Mouse (Mus musculus) adrenal gland, adult 2 months (tissue): ENCODE results near the gene Cers6. TPM values are rescaled to one million over a fixed set of nuclear protein-coding genes. Genes with fewer than 3 reads are reported as not detected.

Experiments
- DNase-seq: peaks from one replicate; pipeline ENCODE4 v3.0.0; 2021
- polyA plus RNA-seq: library from polyadenylated mRNA; depleted of rRNA; stranded (reverse); fragments of >200 nt; gene quantifications from 2 replicates; pipeline ENCODE4 v1.2.3, GENCODE M21; 2012
- total RNA-seq, 2 experiments: library from RNA; stranded (reverse); gene quantifications; 2 replicates each; pipeline ENCODE4 v1.2.3; 2021

The Cers6 gene
- total and polyA plus RNA-seq, 3 experiments, result 0.94 to 5.3 (median 4.3) TPM

GRCm38 (mm10) chr2:69015822-69016221 lies 154.6 kb downstream of the Cers6 start:
- no peak for DNase-seq

DNA sequence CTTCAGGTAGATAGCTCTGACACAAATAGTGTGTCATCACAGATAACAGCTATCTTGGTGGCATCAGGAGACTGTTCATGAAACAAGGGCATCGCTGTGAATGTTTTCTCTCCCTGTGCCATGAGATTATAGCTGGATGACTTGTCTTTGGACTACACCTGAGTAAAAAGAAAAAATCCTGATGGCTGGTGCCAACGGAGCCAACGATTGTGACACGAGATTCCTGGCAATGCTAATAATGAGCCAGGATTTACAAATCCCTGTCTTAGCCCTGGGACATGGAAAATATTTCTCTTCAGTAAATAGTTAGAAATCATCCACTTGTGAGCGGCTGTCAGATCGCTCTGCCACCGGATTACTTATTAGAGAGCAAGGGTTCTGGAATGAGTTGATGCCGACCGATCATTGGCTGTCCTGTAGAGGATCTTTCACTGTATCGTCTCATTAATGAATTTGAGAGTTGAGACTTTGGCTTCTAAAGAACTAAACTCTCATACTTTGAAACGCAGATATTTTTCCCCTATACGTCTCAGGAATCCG lies 157.9 kb downstream of the Cers6 start:
- DNase-seq, result no peak

GRCm38 (mm10) chr2:69019821-69020489 lies 158.7 kb downstream of the Cers6 start:
- DNase-seq, result no peak

DNA sequence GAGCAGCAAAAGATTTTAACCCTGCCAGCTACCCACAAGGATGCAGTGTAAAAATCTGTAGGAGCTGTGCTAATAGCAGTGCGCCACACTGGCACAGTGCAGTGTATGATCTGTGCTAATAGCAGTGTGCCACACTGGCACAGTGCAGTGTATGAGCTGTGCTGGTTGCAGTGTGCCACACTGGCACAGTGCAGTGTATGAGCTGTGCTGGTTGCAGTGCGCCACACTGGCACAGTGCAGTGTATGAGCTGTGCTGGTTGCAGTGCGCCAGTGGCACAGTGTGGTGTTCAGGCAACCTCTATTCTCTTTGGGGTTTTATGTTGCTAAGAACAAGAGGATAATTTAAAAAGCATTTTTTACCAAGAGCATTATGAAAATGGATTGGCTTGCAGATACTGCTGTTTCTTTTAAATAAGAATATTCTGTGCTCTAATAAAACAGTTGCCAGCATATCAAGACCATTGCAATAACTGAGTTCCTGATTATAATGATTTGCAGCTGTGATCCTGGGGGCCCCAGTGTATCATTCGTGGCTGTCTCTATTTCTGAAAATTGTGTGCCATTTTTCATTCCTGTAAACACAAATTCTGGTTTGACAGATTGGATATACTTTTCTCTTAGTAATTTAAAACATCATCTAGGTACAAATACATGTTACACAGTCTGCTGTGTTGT lies 159.5 kb downstream of the Cers6 start:
- no peak for DNase-seq

DNA sequence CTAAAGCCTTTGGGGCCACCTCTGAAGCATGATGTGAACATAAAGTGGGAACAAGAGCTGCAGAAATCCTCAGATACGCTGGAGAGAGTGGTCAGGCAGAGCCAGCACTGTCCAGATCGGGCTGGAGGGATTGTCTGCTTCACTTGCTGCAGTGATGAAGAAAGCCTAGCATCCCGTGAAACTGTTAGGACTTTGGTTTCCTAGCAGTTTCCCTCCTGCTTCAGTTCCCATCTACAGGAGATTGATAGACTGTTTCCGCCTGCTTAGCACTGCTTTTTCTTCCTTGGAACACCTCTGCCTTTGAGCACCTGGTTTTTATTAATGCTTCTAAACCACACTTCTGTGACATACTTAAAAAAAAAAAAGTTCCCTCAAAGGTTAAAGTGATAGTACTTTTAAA lies 160.3 kb downstream of the Cers6 start:
- DNase-seq, result no peak

GRCm38 (mm10) chr2:69024856-69025255 lies 163.6 kb downstream of the Cers6 start:
- DNase-seq, result no peak

DNA sequence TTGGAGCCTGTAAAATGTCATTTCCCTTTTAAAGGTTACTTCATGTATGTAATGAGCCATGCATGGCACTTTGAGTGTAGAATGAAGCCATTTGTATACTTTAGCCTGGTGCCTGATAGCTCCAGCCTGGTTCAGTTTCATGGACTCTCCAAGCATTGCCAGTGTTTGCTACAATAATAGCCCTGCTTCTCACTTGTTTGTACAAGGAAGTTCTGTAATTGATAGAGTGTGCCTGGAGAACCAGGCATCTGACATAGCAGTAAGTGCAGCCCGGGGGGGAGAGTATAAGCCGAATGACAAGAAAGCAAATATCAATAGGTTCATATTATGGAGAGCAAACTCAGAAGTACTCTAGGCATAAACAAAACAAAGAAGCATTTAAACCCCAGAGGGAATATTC lies 171.3 kb downstream of the Cers6 start:
- no peak for DNase-seq

- no peak for DNase-seq
Measured at GRCm38 (mm10) chr2:69035457-69035856, 174.2 kb downstream of the Cers6 start.

GRCm38 (mm10) chr2:69037362-69037761 lies 176.1 kb downstream of the Cers6 start:
- no peak for DNase-seq

DNA sequence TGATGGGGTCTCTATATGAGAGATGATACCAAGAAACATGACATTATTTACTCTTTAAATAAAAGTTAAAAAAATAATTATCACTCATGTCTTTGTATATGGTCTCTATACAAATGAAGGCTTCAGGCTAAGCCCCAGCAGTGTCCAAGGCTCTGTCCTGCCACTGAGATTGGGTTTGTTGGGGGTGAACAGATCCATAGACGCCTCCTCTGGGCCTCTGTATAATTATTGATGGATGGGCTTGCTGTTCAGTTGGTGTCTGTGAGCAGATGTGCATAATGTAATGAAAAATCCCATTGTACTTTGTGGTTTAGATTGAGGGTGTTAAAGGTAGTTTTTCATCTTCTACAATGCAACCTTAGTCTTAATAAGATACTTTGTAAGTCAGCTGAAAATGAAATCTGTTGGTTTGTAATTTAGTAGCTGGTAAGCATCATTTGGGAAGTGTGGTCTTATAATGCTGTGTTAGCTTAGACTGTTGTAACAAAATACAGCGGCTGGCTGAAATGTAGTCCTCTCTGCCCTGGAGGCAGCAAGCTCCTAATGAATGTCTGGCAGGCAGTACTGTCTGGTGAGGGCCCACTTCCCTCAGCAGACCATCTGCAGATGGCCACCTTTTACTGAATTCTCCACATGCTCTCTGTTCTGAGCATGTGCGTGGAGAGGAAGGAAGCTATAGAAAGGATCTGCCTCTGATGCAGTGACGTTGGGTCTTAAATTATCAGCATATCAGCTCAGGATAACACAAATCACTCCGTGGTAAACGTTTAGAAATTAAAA lies 181.3 kb downstream of the Cers6 start:
- no peak for DNase-seq

DNA sequence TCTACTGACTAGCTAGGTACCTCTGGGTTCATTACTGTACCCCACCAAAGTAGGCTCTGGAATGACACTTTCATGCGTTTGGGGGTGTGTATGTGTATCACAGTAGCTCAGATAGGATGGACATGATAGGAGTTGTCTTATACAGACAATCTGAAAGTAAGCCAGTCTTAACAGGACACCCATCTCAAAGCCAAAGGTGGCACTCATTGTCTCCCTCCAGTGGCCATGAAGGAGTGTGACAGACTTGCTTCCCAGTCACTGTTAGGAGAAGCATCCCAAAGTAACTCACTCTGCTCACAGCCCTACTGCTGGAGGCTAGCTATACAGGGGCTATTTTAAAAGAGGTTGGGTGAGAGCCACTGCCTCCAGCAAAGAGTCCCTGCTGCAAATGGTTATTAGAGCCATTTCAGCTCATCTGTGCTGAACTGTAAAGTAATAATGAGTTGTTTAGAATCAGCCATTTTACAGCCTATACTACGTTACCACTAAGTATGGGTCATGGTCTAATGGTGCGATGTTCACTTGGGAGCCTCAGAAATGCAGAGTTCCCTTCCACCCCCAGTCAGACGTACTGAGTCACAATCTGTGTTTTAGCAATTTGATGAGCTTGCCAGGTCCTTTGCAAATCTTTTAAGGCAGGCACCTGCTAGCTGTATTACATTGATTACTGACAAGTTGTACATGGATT lies 182.3 kb downstream of the Cers6 start:
- DNase-seq, result peak; percentile 24

GRCm38 (mm10) chr2:69045926-69046325 lies 184.7 kb downstream of the Cers6 start:
- DNase-seq, result no peak

DNA sequence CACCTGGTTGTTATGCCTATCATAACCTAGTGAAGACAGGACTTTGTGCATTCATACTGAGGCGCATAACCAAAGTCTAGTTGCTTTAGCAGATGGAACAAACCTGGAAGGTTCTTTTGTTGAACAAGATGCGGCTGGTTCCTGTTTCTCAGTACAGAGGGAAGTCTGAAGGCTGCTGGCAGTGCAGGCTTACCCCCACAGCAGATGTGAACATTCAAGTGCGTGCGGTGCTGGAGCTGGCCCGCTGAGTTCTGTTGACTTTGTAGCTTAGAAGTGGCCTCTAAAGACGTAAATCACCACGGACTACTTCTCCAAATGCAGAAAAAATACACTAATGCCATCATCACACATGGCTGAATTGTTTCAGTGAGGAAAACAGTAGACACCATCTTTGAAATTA lies 186.1 kb downstream of the Cers6 start:
- no peak for DNase-seq

DNA sequence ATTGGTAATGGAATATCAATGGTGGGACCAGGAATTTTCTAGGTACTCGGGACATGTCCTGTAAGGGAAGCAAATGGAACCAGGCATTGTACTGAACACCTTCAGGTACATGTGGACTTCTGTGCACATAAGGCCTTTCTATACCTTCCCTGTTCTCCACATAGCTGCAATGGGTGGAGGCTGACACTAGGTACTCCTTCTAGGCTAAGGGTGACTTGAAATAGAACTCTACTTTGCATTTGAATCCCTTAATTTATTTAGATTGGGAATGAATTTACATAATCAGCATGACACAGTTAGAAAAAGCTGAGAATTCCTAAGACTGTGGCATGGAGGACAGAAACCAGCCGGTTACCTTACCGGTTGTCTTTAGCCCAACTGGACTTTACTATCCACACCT lies 186.6 kb downstream of the Cers6 start:
- no peak for DNase-seq

GRCm38 (mm10) chr2:69049179-69049578 lies 187.9 kb downstream of the Cers6 start:
- no peak for DNase-seq

GRCm38 (mm10) chr2:69050189-69050588 lies 188.9 kb downstream of the Cers6 start:
- DNase-seq, result no peak

DNA sequence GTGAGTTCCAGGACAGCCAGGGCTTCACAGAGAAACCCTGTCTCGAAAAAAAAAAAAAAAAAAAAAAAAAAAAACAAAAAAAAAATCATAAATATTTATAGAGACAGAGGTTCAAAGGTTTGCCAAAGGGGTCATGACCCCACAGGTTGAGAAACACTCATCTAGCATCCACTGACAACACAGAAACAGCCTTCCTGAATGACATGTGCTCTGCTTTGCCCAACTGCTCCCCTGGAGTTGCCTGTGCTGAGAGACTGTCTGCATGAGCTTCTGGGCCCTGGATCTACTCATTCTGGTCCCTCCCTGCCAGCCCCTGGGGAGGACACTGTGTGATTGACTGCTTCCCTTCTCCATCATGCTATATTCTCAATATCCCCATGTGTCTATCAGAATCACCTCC lies 190.4 kb downstream of the Cers6 start:
- DNase-seq, result no peak

- no peak for DNase-seq
Measured at GRCm38 (mm10) chr2:69053210-69053858, 192.1 kb downstream of the Cers6 start.

- DNase-seq, result peak; percentile 80
Measured at GRCm38 (mm10) chr2:69054279-69054678, 193.0 kb downstream of the Cers6 start.

DNA sequence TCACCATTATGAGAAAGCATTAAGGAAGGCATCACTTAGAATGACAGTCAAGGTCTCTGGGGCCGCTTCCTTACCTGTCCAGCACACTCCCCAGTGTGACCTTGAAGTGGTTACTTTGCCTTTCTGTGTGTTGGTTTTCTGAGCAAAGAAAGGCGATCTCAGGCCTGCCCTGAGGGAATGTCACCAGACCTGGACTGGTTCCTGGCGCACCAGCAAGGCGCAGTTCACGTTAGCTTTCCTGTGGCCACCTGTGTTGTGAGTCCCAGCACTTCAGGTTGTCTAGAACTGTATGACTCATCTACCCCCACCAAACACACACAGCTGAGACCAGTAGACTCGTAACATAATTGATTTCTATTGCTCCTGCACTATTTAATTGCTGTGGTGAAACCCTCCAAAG lies 193.9 kb downstream of the Cers6 start:
- no peak for DNase-seq

DNA sequence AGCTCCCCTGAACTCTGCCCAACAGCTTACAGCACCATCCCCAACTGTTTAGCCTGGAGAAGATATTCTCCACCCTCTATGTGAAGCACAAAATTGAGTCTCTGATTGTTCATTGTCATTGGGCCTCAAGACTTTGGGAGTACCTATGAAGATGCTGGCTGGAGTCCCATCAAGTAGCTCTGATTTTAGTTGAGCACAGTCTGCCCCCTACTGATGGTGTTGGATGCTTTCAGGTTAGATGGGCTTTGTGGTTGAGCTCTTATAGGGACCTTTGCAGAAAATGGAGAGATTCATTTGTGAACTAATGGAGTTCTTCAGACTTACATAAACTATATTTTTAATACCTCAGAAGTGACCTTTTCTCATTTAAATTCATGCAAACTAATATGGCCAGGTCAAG lies 200.1 kb downstream of the Cers6 start:
- no peak for DNase-seq
